Mouse (Mus musculus): ENCODE measurements around the gene B3gnt2. TPM values are rescaled to one million over a fixed set of nuclear protein-coding genes. Genes with fewer than 3 reads are reported as not detected.

The B3gnt2 gene
- polyA plus RNA-seq, 1 experiment from 2014 or later: 1.9 TPM

- Histone ChIP-seq H3K27ac (ENCODE audit: low read depth, low read length) (no peak overlapping the region), H3K4me1 (ENCODE audit: control insufficient read depth, insufficient read depth, low read length) (no peaks in the 10 kb centered on the region), H3K4me2 (ENCODE audit: low read depth, low read length) (no peak overlapping the region), H3K36me3 (ENCODE audit: control insufficient read depth, insufficient read depth, low read length) (no peaks in the 10 kb centered on the region), H3K9me3 (ENCODE audit: control insufficient read depth, low read length) (no peaks in the 10 kb centered on the region), H3K27me3 (ENCODE audit: control insufficient read depth, insufficient read depth, low read length) (no peaks in the 10 kb centered on the region), H3K4me3 (ENCODE audit: low read depth, low read length) (no peak overlapping the region), H3K9ac (replicated peaks; ENCODE audit: low read depth, low read length) (no peak overlapping the region)
- ATAC-seq (ENCODE audit: low read depth): no peak
- WGBS: 84% methylated on average over 1 of the region's 1 CpGs
These were observed 66.0 kb downstream of the B3gnt2 start for GRCm38 (mm10) chr11:22794734-22795133.

- Histone ChIP-seq H3K4me3 (ENCODE audit: low read depth, low read length) (no peak overlapping the region), H3K9ac (replicated peaks; ENCODE audit: low read depth, low read length) (no peak overlapping the region), H3K36me3 (ENCODE audit: control insufficient read depth, insufficient read depth, low read length) (no peaks in the 10 kb centered on the region), H3K27ac (ENCODE audit: low read depth, low read length) (no peak overlapping the region), H3K27me3 (ENCODE audit: control insufficient read depth, insufficient read depth, low read length) (no peaks in the 10 kb centered on the region), H3K9me3 (ENCODE audit: control insufficient read depth, low read length) (no peaks in the 10 kb centered on the region), H3K4me2 (ENCODE audit: low read depth, low read length) (no peak overlapping the region), H3K4me1 (ENCODE audit: control insufficient read depth, insufficient read depth, low read length) (no peaks in the 10 kb centered on the region)
- ATAC-seq (ENCODE audit: low read depth): no peak
- 100% methylated on average over 1 of the region's 1 CpGs for WGBS
These were observed 66.9 kb downstream of the B3gnt2 start for GRCm38 (mm10) chr11:22793881-22794203.

- 89% methylated on average over 3 of the region's 3 CpGs for WGBS
These were observed 67.4 kb downstream of the B3gnt2 start for GRCm38 (mm10) chr11:22793176-22793880.

GRCm38 (mm10) chr11:22792149-22792548 lies 68.6 kb downstream of the B3gnt2 start:
- no peak for ATAC-seq (ENCODE audit: low read depth)
- 87% methylated on average over 1 of the region's 1 CpGs for WGBS
- H3K27ac ChIP-seq (ENCODE audit: low read depth, low read length): no peak overlapping the region
- H3K9me3 ChIP-seq (ENCODE audit: control insufficient read depth, low read length): no peaks in the 10 kb centered on the region
- no peaks in the 10 kb centered on the region for H3K4me1 ChIP-seq (ENCODE audit: control insufficient read depth, insufficient read depth, low read length)
- H3K36me3 ChIP-seq (ENCODE audit: control insufficient read depth, insufficient read depth, low read length): no peaks in the 10 kb centered on the region
- H3K9ac ChIP-seq (replicated peaks; ENCODE audit: low read depth, low read length): no peak overlapping the region
- H3K27me3 ChIP-seq (ENCODE audit: control insufficient read depth, insufficient read depth, low read length): no peaks in the 10 kb centered on the region
- no peak overlapping the region for H3K4me2 ChIP-seq (ENCODE audit: low read depth, low read length)
- H3K4me3 ChIP-seq (ENCODE audit: low read depth, low read length): no peak overlapping the region

More at GRCm38 (mm10) chr11:22793176-22793880, 67.4 kb downstream of the B3gnt2 start:
- Histone ChIP-seq H3K9me3 (ENCODE audit: control insufficient read depth, low read length) (no peaks in the 10 kb centered on the region), H3K4me3 (ENCODE audit: low read depth, low read length) (no peak overlapping the region), H3K27me3 (ENCODE audit: control insufficient read depth, insufficient read depth, low read length) (no peaks in the 10 kb centered on the region), H3K4me2 (ENCODE audit: low read depth, low read length) (no peak overlapping the region), H3K9ac (replicated peaks; ENCODE audit: low read depth, low read length) (no peak overlapping the region), H3K36me3 (ENCODE audit: control insufficient read depth, insufficient read depth, low read length) (no peaks in the 10 kb centered on the region), H3K27ac (ENCODE audit: low read depth, low read length) (no peak overlapping the region), H3K4me1 (ENCODE audit: control insufficient read depth, insufficient read depth, low read length) (no peaks in the 10 kb centered on the region)
- ATAC-seq (ENCODE audit: low read depth): no peak

- Histone ChIP-seq H3K9me3 (ENCODE audit: control insufficient read depth, low read length) (no peaks in the 10 kb centered on the region), H3K27me3 (ENCODE audit: control insufficient read depth, insufficient read depth, low read length) (no peaks in the 10 kb centered on the region), H3K4me2 (ENCODE audit: low read depth, low read length) (no peak overlapping the region), H3K4me1 (ENCODE audit: control insufficient read depth, insufficient read depth, low read length) (no peaks in the 10 kb centered on the region), H3K9ac (replicated peaks; ENCODE audit: low read depth, low read length) (no peak overlapping the region), H3K27ac (ENCODE audit: low read depth, low read length) (no peak overlapping the region), H3K36me3 (ENCODE audit: control insufficient read depth, insufficient read depth, low read length) (no peaks in the 10 kb centered on the region), H3K4me3 (ENCODE audit: low read depth, low read length) (no peak overlapping the region)
- ATAC-seq (ENCODE audit: low read depth): no peak
- WGBS: 81% methylated on average over 5 of the region's 5 CpGs
These were observed 69.0 kb downstream of the B3gnt2 start for GRCm38 (mm10) chr11:22791726-22792125.

- Histone ChIP-seq H3K36me3 (ENCODE audit: control insufficient read depth, insufficient read depth, low read length) (no peaks in the 10 kb centered on the region), H3K9me3 (ENCODE audit: control insufficient read depth, low read length) (no peaks in the 10 kb centered on the region), H3K4me2 (ENCODE audit: low read depth, low read length) (no peak overlapping the region), H3K27ac (ENCODE audit: low read depth, low read length) (no peak overlapping the region), H3K4me3 (ENCODE audit: low read depth, low read length) (no peak overlapping the region), H3K27me3 (ENCODE audit: control insufficient read depth, insufficient read depth, low read length) (no peaks in the 10 kb centered on the region), H3K9ac (replicated peaks; ENCODE audit: low read depth, low read length) (no peak overlapping the region), H3K4me1 (ENCODE audit: control insufficient read depth, insufficient read depth, low read length) (no peaks in the 10 kb centered on the region)
- no peak for ATAC-seq (ENCODE audit: low read depth)
- WGBS: 93% methylated on average over 2 of the region's 2 CpGs
These were observed 72.9 kb downstream of the B3gnt2 start for GRCm38 (mm10) chr11:22787833-22788232.

GRCm38 (mm10) chr11:22784477-22784876 lies 76.3 kb downstream of the B3gnt2 start:
- ATAC-seq (ENCODE audit: low read depth): no peak
- H3K27me3 ChIP-seq (ENCODE audit: control insufficient read depth, insufficient read depth, low read length): no peaks in the 10 kb centered on the region
- no peak overlapping the region for H3K27ac ChIP-seq (ENCODE audit: low read depth, low read length)
- 88% methylated on average over 3 of the region's 3 CpGs for WGBS
- no peak overlapping the region for H3K9ac ChIP-seq (replicated peaks; ENCODE audit: low read depth, low read length)
- H3K36me3 ChIP-seq (ENCODE audit: control insufficient read depth, insufficient read depth, low read length): no peaks in the 10 kb centered on the region
- no peak overlapping the region for H3K4me2 ChIP-seq (ENCODE audit: low read depth, low read length)
- no peak overlapping the region for H3K4me3 ChIP-seq (ENCODE audit: low read depth, low read length)
- H3K4me1 ChIP-seq (ENCODE audit: control insufficient read depth, insufficient read depth, low read length): no peaks in the 10 kb centered on the region
- no peaks in the 10 kb centered on the region for H3K9me3 ChIP-seq (ENCODE audit: control insufficient read depth, low read length)

GRCm38 (mm10) chr11:22782705-22783124 lies 78.0 kb downstream of the B3gnt2 start:
- H3K9me3 ChIP-seq (ENCODE audit: control insufficient read depth, low read length): no peaks in the 10 kb centered on the region
- H3K4me2 ChIP-seq (ENCODE audit: low read depth, low read length): no peak overlapping the region
- no peaks in the 10 kb centered on the region for H3K4me1 ChIP-seq (ENCODE audit: control insufficient read depth, insufficient read depth, low read length)
- no peaks in the 10 kb centered on the region for H3K27me3 ChIP-seq (ENCODE audit: control insufficient read depth, insufficient read depth, low read length)
- H3K36me3 ChIP-seq (ENCODE audit: control insufficient read depth, insufficient read depth, low read length): no peaks in the 10 kb centered on the region
- 70% methylated on average over 13 of the region's 13 CpGs for WGBS
- no peak for ATAC-seq (ENCODE audit: low read depth)
- no peak overlapping the region for H3K4me3 ChIP-seq (ENCODE audit: low read depth, low read length)
- H3K27ac ChIP-seq (ENCODE audit: low read depth, low read length): no peak overlapping the region
- H3K9ac ChIP-seq (replicated peaks; ENCODE audit: low read depth, low read length): no peak overlapping the region

- ATAC-seq (ENCODE audit: low read depth): no peak
- no peak overlapping the region for H3K4me2 ChIP-seq (ENCODE audit: low read depth, low read length)
- H3K9ac ChIP-seq (replicated peaks; ENCODE audit: low read depth, low read length): no peak overlapping the region
These were observed 79.6 kb downstream of the B3gnt2 start for GRCm38 (mm10) chr11:22781190-22781589.

More at GRCm38 (mm10) chr11:22781190-22781589, 79.6 kb downstream of the B3gnt2 start:
- no peak overlapping the region for H3K4me3 ChIP-seq (ENCODE audit: low read depth, low read length)
- H3K36me3 ChIP-seq (ENCODE audit: control insufficient read depth, insufficient read depth, low read length): no peaks in the 10 kb centered on the region
- no peaks in the 10 kb centered on the region for H3K9me3 ChIP-seq (ENCODE audit: control insufficient read depth, low read length)
- no peaks in the 10 kb centered on the region for H3K27me3 ChIP-seq (ENCODE audit: control insufficient read depth, insufficient read depth, low read length)
- no peak overlapping the region for H3K27ac ChIP-seq (ENCODE audit: low read depth, low read length)
- no peaks in the 10 kb centered on the region for H3K4me1 ChIP-seq (ENCODE audit: control insufficient read depth, insufficient read depth, low read length)
